Mouse (Mus musculus) monocyte, adult 2 months (primary cell): ENCODE data around the gene Tmem80.
A peak's percentile ranks its signal among the peaks of the same experiment; 100 is the strongest.

Source experiments
- DNase-seq, 2 experiments: peaks; one replicate each; pipeline ENCODE4 v3.0.0; 2022; ENCODE audit warnings: low spot score in 2 of 2, low read depth in 1 of 2

The Tmem80 gene

GRCm38 (mm10) chr7:141327469-141328372 is at the start of gene Tmem80, which contains the start of gene Deaf1:
Tmem80 (plus strand) TSS chr7:141327739.
Deaf1 (minus strand) TSS chr7:141327690.
- peak; percentile 96 to 97 for DNase-seq

- no peak for DNase-seq
These were observed 48.6 kb upstream of the Tmem80 start, which contains the start of gene Sct for GRCm38 (mm10) chr7:141278766-141279590. Sct (minus strand) TSS chr7:141279133.

GRCm38 (mm10) chr7:141281442-141281841 is 46.1 kb upstream of the Tmem80 start:
- DNase-seq = no peak

- no peak for DNase-seq
These were observed 44.8 kb upstream of the Tmem80 start for GRCm38 (mm10) chr7:141282756-141283155.

- DNase-seq = no peak
These were observed 39.5 kb upstream of the Tmem80 start for GRCm38 (mm10) chr7:141288042-141288441.

- no peak for DNase-seq
These were observed 35.5 kb upstream of the Tmem80 start, which contains the start of gene Drd4 for GRCm38 (mm10) chr7:141291921-141292582. Drd4 (plus strand) TSS chr7:141292006.

- DNase-seq = no peak
These were observed 34.8 kb upstream of the Tmem80 start for GRCm38 (mm10) chr7:141292583-141293388.

- no peak for DNase-seq
These were observed 33.6 kb upstream of the Tmem80 start for GRCm38 (mm10) chr7:141293852-141294471.

- DNase-seq = no peak
These were observed 33.1 kb upstream of the Tmem80 start for GRCm38 (mm10) chr7:141294479-141294878.

- no peak for DNase-seq
These were observed 29.5 kb upstream of the Tmem80 start for GRCm38 (mm10) chr7:141297926-141298650.

- no peak for DNase-seq
These were observed 28.4 kb upstream of the Tmem80 start for GRCm38 (mm10) chr7:141299175-141299574.

GRCm38 (mm10) chr7:141301386-141301785 is 26.2 kb upstream of the Tmem80 start:
- no peak for DNase-seq

GRCm38 (mm10) chr7:141302702-141303268 is 24.8 kb upstream of the Tmem80 start:
- DNase-seq = no peak

- no peak for DNase-seq
These were observed 23.0 kb upstream of the Tmem80 start for GRCm38 (mm10) chr7:141304537-141304936.

- no peak for DNase-seq
These were observed 13.1 kb upstream of the Tmem80 start for GRCm38 (mm10) chr7:141314416-141314815.

- no peak for DNase-seq
These were observed 12.5 kb upstream of the Tmem80 start for GRCm38 (mm10) chr7:141315076-141315475.

- peak in 1 of 2 experiments; percentile 32 for DNase-seq
These were observed 11.6 kb upstream of the Tmem80 start for GRCm38 (mm10) chr7:141315974-141316373.

GRCm38 (mm10) chr7:141317619-141318132 is 9.9 kb upstream of the Tmem80 start:
- no peak for DNase-seq

GRCm38 (mm10) chr7:141319446-141319845 is 8.1 kb upstream of the Tmem80 start:
- no peak for DNase-seq
